Mouse (Mus musculus) MEL (cell line): ENCODE measurements around the gene Erich6. TPM values are rescaled to one million over a fixed set of nuclear protein-coding genes. Genes with fewer than 3 reads are reported as not detected.

ENCODE experiments used
- DNase-seq: peaks from one replicate; pipeline ENCODE4 v3.0.0; 2011; ENCODE audit warnings: low read depth, low spot score
- H3K27ac ChIP-seq: 2 replicates; pipeline ENCODE4 v1.5.1; 2012; ENCODE audit warnings: low read depth, mild to moderate bottlenecking, control low read depth, low read length, moderate library complexity; ENCODE audit not compliant: control insufficient read depth
- H3K27me3 ChIP-seq, 2 experiments: fragments of 150-350 bp in 1 of 2; sonication (generic) in 1 of 2; 2 replicates each; pipeline ENCODE4 v1.6.1; 2012; ENCODE audit warnings: low read length in 2 of 2, mild to moderate bottlenecking in 2 of 2, improper control_type of control experiment in 1 of 2, moderate library complexity in 1 of 2; ENCODE audit not compliant: insufficient read depth in 2 of 2, control insufficient read depth in 1 of 2
- H3K36me3 ChIP-seq, 2 experiments: 2 replicates each; pipeline ENCODE4 v1.6.1; 2012 to 2014; ENCODE audit warnings: low read length in 2 of 2, improper control_type of control experiment in 1 of 2, inconsistent platforms in 1 of 2, mild to moderate bottlenecking in 1 of 2; ENCODE audit not compliant: insufficient read depth in 2 of 2, control insufficient read depth in 1 of 2
- H3K4me1 ChIP-seq, 2 experiments: fragments of 150-350 bp in 1 of 2; sonication (generic) in 1 of 2; 2 replicates each; pipeline ENCODE4 v1.6.1; 2012; ENCODE audit warnings: low read length in 2 of 2, improper control_type of control experiment in 1 of 2, mild to moderate bottlenecking in 1 of 2; ENCODE audit not compliant: insufficient read depth in 2 of 2, control insufficient read depth in 1 of 2
- H3K4me3 ChIP-seq, 2 experiments: fragments of 150-350 bp in 1 of 2; sonication (generic) in 1 of 2; 2 replicates each; pipeline ENCODE4 v1.5.1; 2012; ENCODE audit warnings: low read depth in 2 of 2, low read length in 2 of 2, mild to moderate bottlenecking in 2 of 2, moderate library complexity in 2 of 2, control low read depth in 1 of 2, improper control_type of control experiment in 1 of 2; ENCODE audit not compliant: control insufficient read depth in 1 of 2, insufficient read depth in 1 of 2
- H3K79me2 ChIP-seq: 2 replicates; pipeline ENCODE4 v1.6.1; 2012; ENCODE audit warnings: mild to moderate bottlenecking, low read length, moderate library complexity; ENCODE audit not compliant: control insufficient read depth, poor library complexity, insufficient read depth
- H3K9ac ChIP-seq: 2 replicates; pipeline ENCODE4 v1.6.1; 2012; ENCODE audit warnings: low read depth, mild to moderate bottlenecking, control low read depth, low read length, moderate library complexity; ENCODE audit not compliant: control insufficient read depth, poor library complexity, severe bottlenecking
- H3K9me3 ChIP-seq: fragments of 150-350 bp; sonication (generic); replicated peaks from 2 replicates; pipeline ENCODE4 v1.6.1; 2012; ENCODE audit warnings: mild to moderate bottlenecking, low read length, improper control_type of control experiment, moderate library complexity; ENCODE audit not compliant: insufficient read depth
- CHD2 ChIP-seq: IDR thresholded peaks from 2 replicates; pipeline ENCODE4 v1.6.1; 2011; ENCODE audit warnings: low read length, improper control_type of control experiment
- CTCF ChIP-seq, 3 experiments: IDR thresholded peaks in 2 of 3; conservative IDR thresholded peaks in 1 of 3; 2 replicates each; pipeline ENCODE4 v1.5.1; 2011 to 2012; ENCODE audit warnings: low read length in 3 of 3, low read depth in 2 of 3, mild to moderate bottlenecking in 2 of 3, improper control_type of control experiment in 1 of 3, inconsistent platforms in 1 of 3, mixed read lengths in 1 of 3, moderate library complexity in 1 of 3; ENCODE audit not compliant: control insufficient read depth in 1 of 3, insufficient read depth in 1 of 3, poor library complexity in 1 of 3, severe bottlenecking in 1 of 3
- E2F4 ChIP-seq: IDR thresholded peaks from 2 replicates; pipeline ENCODE4 v1.6.1; 2011; ENCODE audit warnings: low read depth, low read length, improper control_type of control experiment, borderline replicate concordance
- GATA1 ChIP-seq: IDR thresholded peaks from 2 replicates; pipeline ENCODE4 v1.6.1; 2011; ENCODE audit warnings: low read depth, low read length, improper control_type of control experiment
- HCFC1 ChIP-seq: IDR thresholded peaks from 2 replicates; pipeline ENCODE4 v1.6.1; 2012; ENCODE audit warnings: low read depth, mild to moderate bottlenecking, inconsistent platforms, low read length, improper control_type of control experiment, moderate library complexity
- JUND ChIP-seq: IDR thresholded peaks from 2 replicates; pipeline ENCODE4 v1.6.1; 2011; ENCODE audit warnings: low read depth, mild to moderate bottlenecking, improper control_type of control experiment, low read length
- KAT2A ChIP-seq: conservative IDR thresholded peaks from 2 replicates; pipeline ENCODE4 v1.6.1; 2012; ENCODE audit warnings: low read depth, low read length, improper control_type of control experiment, inconsistent platforms
- MAFK ChIP-seq: IDR thresholded peaks from 2 replicates; pipeline ENCODE4 v1.6.1; 2011; ENCODE audit warnings: low read depth, mild to moderate bottlenecking, low read length, improper control_type of control experiment, borderline replicate concordance
- MAX ChIP-seq: IDR thresholded peaks from 2 replicates; pipeline ENCODE4 v1.6.1; 2011; ENCODE audit warnings: low read length, improper control_type of control experiment
- MEF2A ChIP-seq: IDR thresholded peaks from 2 replicates; pipeline ENCODE4 v1.6.1; 2014; ENCODE audit warnings: low read depth, mild to moderate bottlenecking, inconsistent platforms, low read length, improper control_type of control experiment; ENCODE audit not compliant: poor library complexity, insufficient replicate concordance, severe bottlenecking; ENCODE audit errors: extremely low read depth
- MYB ChIP-seq: IDR thresholded peaks from 2 replicates; pipeline ENCODE4 v1.6.1; 2011; ENCODE audit warnings: mild to moderate bottlenecking, low read depth, low read length, improper control_type of control experiment
- MYC ChIP-seq: IDR thresholded peaks from 2 replicates; pipeline ENCODE4 v1.6.1; 2011; ENCODE audit warnings: low read depth, mild to moderate bottlenecking, low read length, improper control_type of control experiment, moderate library complexity
- NELFE ChIP-seq: IDR thresholded peaks from 2 replicates; pipeline ENCODE4 v1.6.1; 2011; ENCODE audit warnings: low read depth, low read length, improper control_type of control experiment
- POLR2AphosphoS2 ChIP-seq: IDR thresholded peaks from 2 replicates; pipeline ENCODE4 v1.6.1; 2011; ENCODE audit warnings: low read length, improper control_type of control experiment
- POLR2AphosphoS5 ChIP-seq: IDR thresholded peaks from 2 replicates; pipeline ENCODE4 v1.6.1; 2012; ENCODE audit warnings: low read depth, borderline replicate concordance, mild to moderate bottlenecking, inconsistent platforms, low read length, moderate library complexity, mixed read lengths
- RCOR1 ChIP-seq: IDR thresholded peaks from 2 replicates; pipeline ENCODE4 v1.6.1; 2012; ENCODE audit warnings: low read depth, mild to moderate bottlenecking, inconsistent platforms, low read length, improper control_type of control experiment
- TAL1 ChIP-seq: IDR thresholded peaks from 2 replicates; pipeline ENCODE4 v1.6.1; 2012; ENCODE audit warnings: mild to moderate bottlenecking, inconsistent platforms, low read length, moderate library complexity, mixed read lengths
- TCF12 ChIP-seq: IDR thresholded peaks from 2 replicates; pipeline ENCODE4 v1.6.1; 2014; ENCODE audit warnings: low read depth, mild to moderate bottlenecking, inconsistent platforms, low read length, improper control_type of control experiment, moderate library complexity
- UBTF ChIP-seq: IDR thresholded peaks from 2 replicates; pipeline ENCODE4 v1.6.1; 2012; ENCODE audit warnings: low read depth, mild to moderate bottlenecking, inconsistent platforms, low read length, improper control_type of control experiment, moderate library complexity, borderline replicate concordance; ENCODE audit not compliant: insufficient read depth
- USF2 ChIP-seq, 2 experiments: IDR thresholded peaks; 2 replicates each; pipeline ENCODE4 v1.6.1; 2011 to 2012; ENCODE audit warnings: improper control_type of control experiment in 2 of 2, low read length in 2 of 2, borderline replicate concordance in 1 of 2, inconsistent platforms in 1 of 2, low read depth in 1 of 2, mild to moderate bottlenecking in 1 of 2; ENCODE audit not compliant: insufficient read depth in 1 of 2
- polyA plus RNA-seq, 2 experiments: library from polyadenylated mRNA; stranded (reverse) in 1 of 2; unstranded in 1 of 2; fragments of >175 nt in 1 of 2; fragments of >200 nt in 1 of 2; gene quantifications; 2 replicates each; pipeline versions ENCODE4 v1.2.1 to v1.2.4; 2012; ENCODE audit warnings: low replicate concordance in 2 of 2, low read depth in 1 of 2; ENCODE audit not compliant: insufficient read length in 2 of 2, insufficient read depth in 1 of 2, missing spikeins in 1 of 2
- total RNA-seq: library from RNA; depleted of rRNA; stranded (reverse); fragments of 300-350 nt; gene quantifications from 2 replicates; pipeline ENCODE4 v1.2.3, GENCODE M21; 2012; rRNA removed

The Erich6 gene
- total and polyA plus RNA-seq, 3 experiments = 0.08 TPM; not detected in 2

GRCm38 (mm10) chr3:58576137-58577066, 60.6 kb downstream of the Erich6 start, which contains the start of gene Selenot (continued):
- TF ChIP-seq JUND = no peak
- TF ChIP-seq MYC = no peak
- TF ChIP-seq TCF12 = peak; percentile 60
- TF ChIP-seq MYB = no peak

GRCm38 (mm10) chr3:58570821-58571220, 66.2 kb downstream of the Erich6 start:
- TF ChIP-seq POLR2AphosphoS2 = no peak
- TF ChIP-seq MYB = no peak
- no peak for TF ChIP-seq MEF2A
- no peak for TF ChIP-seq MAFK
- TF ChIP-seq TAL1 = no peak
- TF ChIP-seq CHD2 = no peak
- TF ChIP-seq GATA1 = no peak
- no peak for TF ChIP-seq POLR2AphosphoS5
- TF ChIP-seq E2F4 = no peak
- no peak for TF ChIP-seq NELFE
- TF ChIP-seq CTCF (IDR thresholded peaks at IDR 0.05 in 2 of 3, conservative IDR thresholded peaks at IDR 0.05 in 1 of 3; ENCODE audit: control insufficient read depth in 1 of 3, insufficient read depth in 1 of 3, low read depth in 2 of 3, low read length in 3 of 3, poor library complexity in 1 of 3, severe bottlenecking in 1 of 3) = no peak
- TF ChIP-seq UBTF = no peak
- TF ChIP-seq KAT2A = no peak
- no peak for TF ChIP-seq HCFC1
- no peak for TF ChIP-seq MYC
- TF ChIP-seq RCOR1 = no peak
- no peak for TF ChIP-seq USF2 (IDR thresholded peaks at IDR 0.05; ENCODE audit: borderline replicate concordance in 1 of 2, insufficient read depth in 1 of 2, low read depth in 1 of 2, low read length in 2 of 2)
- no peak for TF ChIP-seq MAX

More at GRCm38 (mm10) chr3:58570821-58571220, 66.2 kb downstream of the Erich6 start:
- peaks cover 0 to under 1% of the 10 kb centered on the region in 2 experiments; a peak in 2 of 4 replicates for H3K36me3 ChIP-seq
- no peaks in the 10 kb centered on the region for H3K79me2 ChIP-seq
- H3K4me1 ChIP-seq = no peaks in the 10 kb centered on the region
- no peaks in the 10 kb centered on the region for H3K27me3 ChIP-seq
- no peak overlapping the region for H3K27ac ChIP-seq
- no peak overlapping the region for H3K4me3 ChIP-seq
- H3K9ac ChIP-seq = no peak overlapping the region
- no peaks in the 10 kb centered on the region for H3K9me3 ChIP-seq
- DNase-seq = no peak

Other genes starting within 250 kb of the Erich6 start
- 10.7 and 10.9 TPM in 2 replicates for gene Tsc22d2, start 222.5 kb downstream of the Erich6 start, total RNA-seq
- 10 to 100 TPM in 1 of 2 experiments, not detected in 1; 13.3 TPM for gene Tsc22d2, start 222.5 kb downstream of the Erich6 start, polyA plus RNA-seq
- gene Eif2a, start 111.4 kb downstream of the Erich6 start, total RNA-seq = 70.2 and 79.5 TPM in 2 replicates
- 100 to 1,000 TPM in 1 of 2 experiments, 10 to 100 TPM in 1; 67.3 to 192 TPM for gene Eif2a, start 111.4 kb downstream of the Erich6 start, polyA plus RNA-seq
- gene Serp1, start 111.3 kb downstream of the Erich6 start, total RNA-seq = 78.7 and 96.3 TPM in 2 replicates
- gene Serp1, start 111.3 kb downstream of the Erich6 start, polyA plus RNA-seq = 10 to 100 TPM; 80.5 to 83.8 TPM
- gene Selenot, start 60.6 kb downstream of the Erich6 start, total RNA-seq = 78.3 and 83.9 TPM in 2 replicates
- gene Selenot, start 60.6 kb downstream of the Erich6 start, polyA plus RNA-seq = 100 to 1,000 TPM in 1 of 2 experiments, 10 to 100 TPM in 1; 89.5 to 107 TPM
- gene Siah2, start 55.2 kb upstream of the Erich6 start, total RNA-seq = 17.6 and 20.4 TPM in 2 replicates
- gene Siah2, start 55.2 kb upstream of the Erich6 start, polyA plus RNA-seq = 10 to 100 TPM; 22.5 to 58.1 TPM
- not detected in 2 replicates for gene Mindy4b-ps, start 185.1 kb upstream of the Erich6 start, total RNA-seq
- not detected for gene Mindy4b-ps, start 185.1 kb upstream of the Erich6 start, polyA plus RNA-seq
- not detected in 2 replicates for gene Clrn1, start 248.1 kb upstream of the Erich6 start, total RNA-seq
- gene Clrn1, start 248.1 kb upstream of the Erich6 start, polyA plus RNA-seq = not detected